Mouse (Mus musculus): Measurements from ENCODE around the gene Nr2e3.
"Not testable (repeated sequence)": the region's sequence is repeated elsewhere in the genome, so short reads cannot be mapped to it uniquely, and the experiment has no call there.

The Nr2e3 gene

DNA sequence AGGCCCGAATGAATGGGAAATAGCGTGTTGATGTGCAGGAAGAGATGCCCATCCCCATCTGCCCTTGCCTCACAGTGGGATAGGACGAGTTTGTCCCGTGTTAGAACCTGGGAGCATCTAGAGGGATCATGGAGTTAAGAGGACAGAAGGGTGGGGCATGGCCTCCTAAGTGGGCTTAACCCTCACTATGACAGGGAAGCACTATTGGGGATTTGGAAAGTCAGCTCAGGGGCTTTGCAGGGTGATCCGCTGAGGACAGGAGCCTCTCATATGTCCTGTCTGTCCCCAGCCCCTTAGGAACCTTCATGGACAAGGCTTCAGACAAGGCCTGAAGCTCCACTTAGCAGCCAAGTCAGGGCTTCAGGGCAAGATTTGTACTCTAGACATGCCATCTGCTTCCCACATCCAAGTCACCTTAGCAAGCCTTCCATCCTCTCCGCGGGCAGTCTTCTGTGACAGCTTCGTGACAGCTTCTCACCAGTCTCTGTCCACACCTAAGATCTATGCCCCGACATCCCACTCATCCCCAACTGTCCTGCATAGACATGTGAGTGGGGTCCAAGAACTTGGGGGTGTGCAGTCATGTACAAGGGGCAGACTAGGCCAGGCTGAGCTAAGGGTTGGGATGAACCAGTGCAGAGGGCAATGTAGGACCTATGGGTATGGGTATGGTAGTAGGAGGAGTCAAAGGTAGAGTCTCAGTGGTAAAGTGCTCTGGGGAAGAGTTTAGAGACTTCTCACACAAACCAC lies 9.3 kb downstream of the Nr2e3 start:
- no peak for DNase-seq (ENCODE audit: low spot score)

DNA sequence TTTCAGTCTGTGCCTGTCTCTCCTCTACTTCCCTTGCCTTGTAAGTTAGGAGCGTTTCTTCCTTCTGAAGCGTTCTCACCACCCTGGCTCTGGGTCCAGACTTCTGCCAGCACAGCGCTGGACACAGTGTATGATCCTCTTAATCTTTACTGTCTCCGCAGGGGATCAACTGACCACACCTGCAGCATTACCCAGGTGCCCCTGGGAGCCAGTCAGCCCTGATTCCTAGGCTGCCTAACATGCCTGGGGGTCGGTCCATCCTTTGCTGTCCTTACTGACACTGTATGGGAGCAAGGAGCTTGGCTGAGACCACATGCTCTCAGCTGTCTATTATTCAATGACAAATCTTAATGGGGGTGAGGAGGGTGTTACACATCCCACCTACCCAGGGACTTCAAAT lies 10.5 kb downstream of the Nr2e3 start:
- DNase-seq (ENCODE audit: low spot score), result no peak

DNA sequence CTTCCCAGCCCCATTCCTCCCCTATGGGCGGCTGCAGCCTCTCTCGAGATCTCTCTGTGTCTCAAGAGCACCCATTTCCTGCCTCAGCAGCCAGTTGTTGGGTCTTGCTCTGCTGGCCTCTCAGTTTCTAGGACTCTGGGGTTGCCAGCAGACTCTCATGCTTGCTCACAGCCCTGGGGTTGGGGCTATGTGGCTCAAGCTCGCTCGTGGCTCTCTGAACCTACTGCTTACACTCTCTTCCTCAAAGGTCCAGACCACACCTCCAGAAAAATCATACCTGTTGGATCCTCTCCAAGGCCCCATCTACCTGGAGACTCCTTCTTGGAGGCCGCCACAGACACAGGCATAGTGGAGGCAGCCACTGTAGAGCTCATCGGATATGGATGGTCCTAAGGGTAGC lies 10.9 kb downstream of the Nr2e3 start:
- DNase-seq (ENCODE audit: low spot score), result no peak

DNA sequence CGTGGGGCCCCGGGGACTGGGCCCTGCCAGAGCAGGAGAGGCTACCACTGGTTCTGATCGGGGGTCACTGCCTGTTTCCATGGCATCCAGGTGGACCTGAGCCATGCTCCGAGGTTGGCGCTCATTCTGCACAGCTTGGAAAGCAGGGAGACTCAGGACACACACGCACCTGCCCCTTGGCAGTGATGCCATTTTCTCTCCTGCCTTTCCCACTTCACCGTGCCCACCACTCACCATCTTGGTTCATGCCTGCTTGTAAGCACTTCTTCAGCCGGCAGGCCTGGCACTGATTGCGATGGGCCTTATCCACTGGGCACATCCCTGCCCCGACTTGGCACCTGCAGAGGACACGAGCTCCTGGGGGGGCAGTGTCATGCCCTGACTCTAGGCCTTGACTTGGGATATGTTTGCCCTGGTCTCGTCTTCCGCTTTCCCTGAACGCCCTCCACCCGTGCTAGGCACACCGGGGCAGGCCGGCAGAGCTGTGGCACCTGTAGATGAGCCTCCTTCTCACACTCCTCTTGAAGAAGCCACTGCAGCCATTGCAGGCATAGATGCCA lies 11.7 kb downstream of the Nr2e3 start:
- no peak for DNase-seq (ENCODE audit: low spot score)

DNA sequence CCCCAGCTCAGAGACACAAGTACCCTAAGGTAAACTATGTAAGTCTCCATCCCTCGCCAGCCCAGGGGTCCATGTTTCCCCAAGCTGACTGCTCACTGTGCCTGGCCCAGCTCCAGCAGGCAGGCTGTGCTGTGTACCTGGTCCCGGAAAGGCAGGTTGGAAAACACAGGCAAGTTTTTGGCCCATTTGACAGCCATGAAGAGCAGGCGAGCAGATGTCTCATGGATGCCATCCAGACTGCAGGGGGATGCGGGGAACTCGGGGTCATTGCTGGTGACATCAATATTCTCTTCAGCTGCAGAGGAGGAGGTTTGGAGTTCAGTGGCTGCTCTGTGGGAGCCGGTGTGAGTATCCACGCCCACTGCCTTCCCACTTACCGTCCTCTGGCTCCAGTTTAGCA lies 12.2 kb downstream of the Nr2e3 start:
- DNase-seq (ENCODE audit: low spot score), result no peak

DNA sequence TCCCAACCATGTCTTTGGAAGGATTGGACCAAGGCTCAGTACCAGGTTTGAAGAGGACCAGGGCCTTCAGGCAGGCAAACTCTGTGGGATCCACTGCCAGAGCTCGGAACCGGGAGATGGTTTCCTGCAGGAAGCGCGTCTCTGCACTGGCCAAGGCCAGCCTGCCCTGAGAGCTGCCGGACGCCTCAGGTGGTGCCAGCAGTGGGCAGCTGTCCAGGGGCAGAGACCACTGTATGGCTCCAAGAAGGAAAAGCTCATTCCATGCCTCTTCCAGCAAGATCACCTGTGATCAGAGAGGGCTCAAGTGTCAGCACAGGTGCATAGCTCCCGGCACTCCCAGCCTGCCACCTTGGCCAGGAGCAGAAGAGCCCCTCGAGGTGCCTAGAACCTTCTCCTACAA lies 13.2 kb downstream of the Nr2e3 start:
- DNase-seq (ENCODE audit: low spot score), result no peak

DNA sequence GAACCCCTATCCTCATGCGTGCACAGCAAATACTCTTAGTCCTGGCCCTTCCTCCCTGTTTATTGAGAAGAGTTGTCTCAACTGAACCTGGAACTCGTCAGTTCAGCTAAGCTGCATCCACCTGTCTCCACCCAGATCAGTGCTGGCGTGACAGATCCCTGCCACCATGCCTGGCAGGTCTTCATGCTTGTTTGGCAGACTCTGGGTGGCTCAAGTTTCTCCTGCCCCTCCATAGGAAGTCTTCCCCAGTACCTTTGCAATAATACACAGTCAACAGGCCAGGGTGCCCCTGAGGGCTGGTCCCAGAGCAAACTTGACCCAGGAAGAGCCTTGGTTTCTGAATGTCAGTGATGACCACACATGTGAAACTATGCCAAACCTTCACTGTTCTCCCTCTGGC lies 15.2 kb downstream of the Nr2e3 start:
- no peak for DNase-seq (ENCODE audit: low spot score)

DNA sequence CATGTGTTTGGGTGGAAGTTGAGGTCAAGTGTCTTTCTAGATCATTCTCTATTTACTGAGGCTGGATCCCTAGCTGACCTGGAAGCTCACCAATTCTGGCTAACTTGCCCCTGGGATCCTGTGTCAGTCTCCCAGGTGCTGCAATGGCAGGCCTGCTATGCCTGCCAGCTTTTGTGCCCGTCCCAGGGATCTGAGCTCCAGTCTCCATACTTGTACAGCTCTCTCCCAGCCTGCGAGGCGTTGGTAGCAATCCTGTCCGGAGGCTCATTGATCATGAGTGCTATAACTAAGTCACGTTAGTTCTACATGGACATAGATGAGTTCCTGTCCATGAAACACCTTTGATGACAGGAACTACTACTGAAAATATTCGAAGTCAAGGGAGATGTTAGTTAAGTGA lies 16.6 kb downstream of the Nr2e3 start:
- no peak for DNase-seq (ENCODE audit: low spot score)

DNA sequence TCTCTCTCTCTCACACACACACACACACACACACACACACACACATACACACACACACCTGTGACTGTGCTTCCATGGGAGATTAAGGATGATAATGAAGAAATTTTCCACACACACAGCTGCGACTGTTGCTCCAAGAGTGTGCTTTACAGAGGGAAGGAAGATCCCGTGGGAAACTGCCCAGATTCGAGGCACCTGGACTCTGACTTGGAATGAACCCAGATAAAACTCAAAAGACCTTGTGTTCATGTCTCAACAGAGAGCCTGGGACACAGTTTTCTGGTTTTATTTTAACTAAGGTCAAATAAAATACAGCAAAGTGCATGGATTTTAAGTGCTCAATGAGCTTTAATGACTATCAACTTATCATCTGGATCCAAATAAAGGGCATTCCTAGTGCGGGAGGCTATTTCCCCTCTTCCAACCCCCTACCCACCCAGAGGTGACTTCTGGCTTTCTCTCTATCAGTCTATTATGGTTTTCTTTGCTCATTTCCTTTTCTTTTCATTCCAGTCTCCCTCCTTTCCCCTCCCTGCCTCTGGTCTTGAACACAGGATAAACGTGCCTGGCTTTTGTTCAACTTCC lies 17.9 kb downstream of the Nr2e3 start:
- no peak for DNase-seq (ENCODE audit: low spot score)

DNA sequence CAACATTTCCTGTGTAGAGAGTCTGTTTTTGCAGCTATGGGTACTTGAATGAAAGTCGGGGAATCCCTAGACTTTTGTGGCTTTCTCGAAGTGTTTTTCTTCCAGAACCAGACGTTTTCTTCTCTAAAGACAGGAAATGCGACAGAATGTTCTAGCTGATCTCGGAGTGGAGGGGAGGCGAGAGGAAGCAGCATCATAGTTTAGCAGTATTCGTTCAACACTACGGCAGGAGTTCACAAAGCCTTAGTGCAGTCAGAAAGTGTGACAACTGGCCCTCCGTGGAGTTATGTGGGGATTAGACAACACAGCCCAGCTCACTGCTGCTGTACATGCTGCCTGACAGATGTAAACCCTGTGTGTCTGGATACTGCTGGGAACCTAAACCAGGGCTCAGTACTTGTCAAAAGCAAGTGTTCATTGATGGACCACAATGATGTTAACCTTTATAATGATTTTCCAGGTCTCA lies 18.5 kb downstream of the Nr2e3 start:
- no peak for DNase-seq (ENCODE audit: low spot score)

DNA sequence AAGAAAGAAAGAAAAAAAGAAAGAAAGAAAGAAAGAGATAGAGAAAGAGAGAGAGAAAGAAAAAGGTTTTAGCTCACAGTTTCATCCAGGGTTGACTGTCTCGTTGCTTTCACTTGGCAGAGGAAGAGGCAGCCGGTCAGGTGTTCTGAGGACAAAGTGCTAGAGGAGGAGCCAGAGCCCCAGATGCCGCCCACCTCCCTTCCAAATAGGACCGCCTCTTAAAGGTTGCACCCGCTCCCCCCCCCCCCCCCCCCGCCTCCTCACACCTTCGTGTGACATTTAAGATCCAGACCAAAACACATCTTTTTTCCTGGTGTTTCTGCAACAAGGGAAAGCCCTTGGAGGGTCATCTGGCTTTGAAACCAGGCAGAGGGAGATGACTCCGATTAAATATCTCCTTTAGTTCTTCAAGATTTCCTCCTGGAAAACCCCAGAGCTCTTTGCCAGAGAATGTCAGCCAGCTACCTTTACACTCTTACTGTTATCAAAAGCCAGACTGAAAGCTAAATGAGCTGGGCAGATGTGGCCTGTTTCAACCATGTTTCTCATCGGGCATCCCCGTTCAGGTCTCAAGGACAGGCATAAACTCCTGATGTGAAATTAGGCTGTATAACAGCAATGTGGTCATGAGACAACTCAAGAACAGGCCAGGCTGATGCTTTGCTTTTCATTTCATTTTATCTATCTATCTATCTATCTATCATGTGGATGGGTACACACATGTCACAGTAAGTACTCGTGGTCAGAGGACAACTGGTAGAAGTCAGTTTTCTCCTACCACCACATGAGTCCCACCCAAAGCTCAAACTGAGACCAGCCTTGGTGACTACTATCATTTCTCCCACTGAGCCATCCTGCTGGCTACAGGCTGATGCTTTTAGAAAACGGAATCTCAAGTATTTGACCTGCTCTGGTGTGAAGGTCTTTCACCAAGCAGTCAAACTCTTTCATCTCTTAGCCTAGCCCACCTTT lies 19.3 kb downstream of the Nr2e3 start:
- DNase-seq (ENCODE audit: low spot score), result no peak

DNA sequence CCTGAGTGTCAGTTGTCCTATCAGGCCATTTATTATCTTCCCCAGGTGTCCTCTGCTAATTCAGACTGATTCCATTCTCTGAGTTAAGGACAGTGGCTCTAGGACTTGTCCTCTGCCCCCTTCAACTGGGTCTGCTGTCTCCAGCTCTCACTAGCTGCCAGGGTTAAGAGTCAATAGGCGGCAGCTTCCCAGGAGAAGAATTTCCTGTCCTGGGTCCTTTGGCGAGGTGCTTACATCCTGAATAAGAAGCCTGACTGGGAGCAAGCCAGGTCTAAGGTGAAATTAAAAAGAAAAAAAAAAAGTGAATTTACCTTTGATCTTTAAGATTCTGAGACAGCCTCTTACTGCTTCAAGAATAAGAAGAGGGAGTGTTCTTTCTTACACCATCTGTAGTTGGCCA lies 20.8 kb downstream of the Nr2e3 start:
- DNase-seq (ENCODE audit: low spot score), result no peak

DNA sequence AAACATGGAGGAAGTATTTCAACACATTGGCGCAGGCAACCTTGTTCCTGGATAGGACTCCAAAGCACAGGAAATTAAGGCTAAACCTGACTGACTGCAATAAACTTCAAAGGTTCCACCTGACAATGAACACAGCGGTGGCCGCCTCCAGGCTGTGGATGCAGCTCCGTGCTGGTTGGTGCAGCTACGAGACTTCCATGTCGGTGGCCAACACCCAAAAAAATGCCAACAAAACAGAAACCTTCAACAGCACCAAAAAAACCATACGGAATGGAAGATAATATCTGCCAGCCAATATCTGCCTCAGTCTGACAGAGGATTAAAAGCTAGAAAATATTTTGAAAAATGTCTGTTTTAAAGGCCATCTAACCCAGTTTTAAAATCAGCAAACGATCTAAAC lies 21.9 kb downstream of the Nr2e3 start:
- DNase-seq (ENCODE audit: low spot score), result no peak

DNA sequence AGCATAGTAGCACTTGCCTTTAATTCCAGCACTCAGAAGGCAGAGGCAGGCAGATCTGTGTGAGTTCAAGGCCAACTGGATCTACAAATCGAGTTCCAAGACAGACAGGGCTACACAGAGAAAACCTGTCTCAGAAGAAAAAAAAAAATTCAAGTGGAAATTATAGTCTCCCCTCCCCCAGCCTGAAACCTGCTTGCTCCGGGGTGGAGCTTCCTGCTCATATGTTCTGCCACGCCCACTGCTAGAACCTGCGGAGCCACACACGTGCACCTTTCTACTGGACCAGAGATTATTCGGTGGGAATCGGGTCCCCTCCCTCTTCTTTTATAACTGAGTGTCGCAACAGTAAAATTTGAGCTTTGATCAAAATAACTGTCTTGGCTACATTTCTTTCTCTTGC lies 24.6 kb downstream of the Nr2e3 start:
- DNase-seq (ENCODE audit: low spot score), result not testable (repeated sequence)

DNA sequence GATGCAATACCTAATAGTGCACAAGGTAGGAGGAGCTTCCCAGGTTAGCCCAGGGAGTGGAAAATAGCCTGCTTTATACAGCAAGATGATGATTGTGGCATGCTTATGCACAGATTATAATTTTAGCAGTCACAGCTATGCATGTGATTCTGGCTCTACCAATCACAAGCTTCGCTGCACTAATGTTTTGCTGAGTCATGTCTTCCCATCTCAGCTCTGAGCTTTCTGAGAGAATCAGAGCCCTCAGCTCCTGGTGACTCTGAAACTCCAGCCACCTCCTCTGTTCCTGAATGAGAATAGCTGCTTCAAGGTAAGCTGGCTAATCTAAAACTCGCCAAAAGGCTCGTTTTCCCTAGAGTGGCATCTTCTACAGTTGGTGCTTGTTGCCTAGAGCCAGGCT lies 30.2 kb downstream of the Nr2e3 start:
- DNase-seq (ENCODE audit: low spot score), result no peak

DNA sequence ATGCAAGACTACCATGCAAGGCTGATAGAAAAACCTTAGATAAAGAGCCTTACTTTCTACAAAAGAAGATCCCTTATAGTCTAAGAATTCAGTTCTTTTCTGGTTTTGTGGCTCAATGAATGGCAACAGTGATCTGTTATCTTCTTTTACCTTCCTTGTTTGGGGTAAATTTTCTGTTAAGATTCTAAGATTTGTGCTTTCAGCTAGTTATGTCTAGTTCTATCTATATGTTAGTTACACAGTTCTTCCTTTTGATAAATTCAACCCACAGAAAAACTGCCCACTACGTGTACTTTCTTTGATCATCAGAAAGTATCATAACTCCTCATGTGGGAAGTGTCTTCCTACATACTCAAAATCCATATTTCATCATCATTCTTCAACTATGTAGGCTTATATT lies 45.7 kb downstream of the Nr2e3 start:
- DNase-seq (ENCODE audit: low spot score), result no peak

DNA sequence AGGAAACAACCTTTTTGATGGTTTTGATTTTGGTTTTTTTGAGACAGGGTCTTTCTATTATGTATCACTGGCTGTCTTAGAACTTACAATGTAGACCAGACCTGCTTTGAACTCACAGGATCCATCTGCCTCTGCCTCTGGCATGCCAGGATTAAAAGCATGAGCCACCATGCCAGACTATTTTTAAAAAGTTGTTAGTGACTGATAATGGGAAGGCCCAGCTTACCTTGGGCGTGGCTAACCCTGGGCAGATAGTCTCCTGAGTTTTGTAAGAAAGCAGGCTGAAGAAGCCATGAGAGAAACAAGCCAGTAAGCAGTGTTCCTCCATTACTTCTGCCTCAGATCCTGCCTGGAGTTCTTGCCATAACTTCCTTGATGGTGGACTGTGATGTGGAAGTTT lies 57.1 kb downstream of the Nr2e3 start:
- no peak for DNase-seq (ENCODE audit: low spot score)

All from urinary bladder, postnatal 14 days (tissue).